Mouse (Mus musculus) urinary bladder, adult 18-20 months (tissue): ENCODE measurements around the gene Cyp2d40.
A peak's percentile ranks its signal among the peaks of the same experiment; 100 is the strongest.
"Not testable (repeated sequence)": the region's sequence is repeated elsewhere in the genome, so short reads cannot be mapped to it uniquely, and the experiment has no call there.

ENCODE experiments used
- DNase-seq, 2 experiments: peaks; one replicate each; pipeline ENCODE4 v3.0.0; 2022; ENCODE audit warnings: low spot score in 2 of 2, mixed read lengths in 2 of 2

The Cyp2d40 gene

DNA sequence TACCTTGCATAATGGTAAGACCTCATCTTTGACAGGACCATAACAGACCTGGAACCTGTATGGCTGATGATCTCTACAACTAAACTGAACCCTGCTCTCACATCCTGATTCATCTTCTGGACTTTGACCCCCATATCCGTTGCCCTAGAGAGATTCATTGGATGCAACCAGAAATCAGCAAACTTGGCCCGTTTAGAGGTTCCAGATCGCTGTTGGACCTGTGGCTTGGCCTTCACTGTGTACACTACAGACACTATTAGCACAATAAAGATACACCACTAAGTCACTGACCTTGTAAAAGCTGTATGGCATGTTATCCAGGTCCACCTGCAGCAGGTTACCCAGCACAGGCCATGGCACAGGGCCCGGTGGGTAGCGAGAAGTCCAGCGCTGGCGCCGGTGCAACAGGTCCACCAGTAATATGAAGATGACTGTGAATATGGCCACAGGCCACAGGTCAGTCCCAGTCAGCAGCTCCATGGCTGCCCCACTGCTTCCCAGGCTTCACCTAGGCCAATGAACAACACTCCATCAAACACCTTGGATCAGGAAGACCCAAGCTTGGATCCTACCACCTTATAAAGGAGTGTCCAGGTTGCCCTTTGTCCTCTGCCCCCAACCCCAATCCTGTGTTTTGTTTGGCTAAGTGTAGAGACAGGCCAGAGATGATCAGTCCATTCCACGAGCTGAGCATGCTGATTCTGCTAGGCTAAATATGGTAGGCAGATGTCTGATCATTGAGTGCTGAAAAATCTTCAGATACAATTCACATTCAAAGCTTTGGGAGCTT, at the start of gene Cyp2d40:
Cyp2d40 (minus strand) TSS at position 553 of the 790 bp plus-strand sequence.
- DNase-seq, result no peak

DNA sequence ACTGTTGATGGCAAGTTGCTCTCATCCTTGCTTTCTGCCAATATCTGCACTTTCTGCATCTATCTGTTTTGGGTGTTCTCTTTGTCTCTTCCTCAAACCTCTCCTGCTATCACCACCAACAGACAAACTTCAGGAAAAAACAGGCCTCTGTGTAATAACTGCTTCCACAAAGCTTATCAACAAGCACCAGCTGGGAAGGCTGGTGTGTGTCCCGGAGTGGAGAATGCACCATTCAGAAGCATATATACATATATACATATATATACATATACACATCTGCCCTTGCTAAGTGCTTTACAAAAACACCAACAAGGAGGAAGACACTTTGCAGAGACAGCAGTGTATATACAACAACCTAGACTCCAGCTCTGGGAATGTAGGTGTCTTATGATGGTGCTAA, 46.6 kb upstream of the Cyp2d40 start:
- DNase-seq, result no peak

DNA sequence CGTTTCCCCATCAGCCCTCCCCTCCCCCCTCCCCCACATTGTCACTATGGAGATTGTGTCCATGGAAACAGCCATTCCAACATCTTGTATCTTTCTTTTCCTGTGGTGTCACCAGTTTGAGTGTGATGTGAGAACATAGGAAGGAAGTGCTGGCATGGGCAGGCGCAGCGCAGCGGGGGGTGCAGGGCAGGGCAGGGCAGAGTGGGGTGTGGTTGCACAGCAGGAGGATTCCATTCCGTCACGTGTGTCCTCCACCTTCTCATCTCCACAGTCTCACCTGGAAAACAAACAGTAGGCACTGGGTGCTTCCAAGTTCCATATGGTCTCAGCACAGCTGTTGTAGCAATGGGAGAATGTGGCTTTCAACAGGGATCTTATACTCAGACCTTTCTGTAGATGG, 45.5 kb upstream of the Cyp2d40 start:
- no peak for DNase-seq

DNA sequence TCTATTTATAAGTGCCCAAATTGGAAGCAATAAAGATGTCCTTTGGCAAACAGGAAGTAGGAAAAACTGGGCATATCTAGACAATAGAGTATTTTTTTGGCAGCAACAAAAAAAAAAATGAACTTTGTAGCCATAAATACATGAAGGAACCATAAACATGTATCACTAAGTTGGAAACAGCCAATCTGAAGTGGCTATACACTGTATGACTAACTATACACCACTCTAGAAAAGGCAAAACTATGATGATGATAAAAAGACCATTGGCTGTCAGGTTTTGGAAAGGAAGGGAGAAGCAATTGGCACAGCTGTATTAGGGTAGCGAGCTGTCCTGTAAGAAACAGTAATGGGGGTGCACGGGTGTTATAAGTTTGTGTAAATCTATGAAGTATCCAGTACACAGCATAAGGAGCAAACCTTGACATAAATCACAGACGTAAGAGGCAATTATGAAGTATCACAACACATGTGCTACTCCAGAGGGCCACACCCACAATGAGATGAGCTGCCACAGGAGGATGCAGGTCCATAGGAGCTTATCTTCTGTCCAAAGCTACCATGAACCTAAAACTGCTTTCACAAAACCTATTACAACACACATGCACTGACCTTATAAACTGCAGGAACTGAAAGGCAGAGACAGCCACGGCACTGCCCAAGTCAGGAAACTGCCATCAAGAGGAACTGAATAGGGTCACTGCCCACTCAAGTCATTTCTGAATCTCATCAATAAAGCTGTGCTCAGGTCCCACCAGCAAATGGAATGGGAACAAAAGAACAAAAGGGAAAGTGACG, 43.2 kb upstream of the Cyp2d40 start:
- no peak for DNase-seq

DNA sequence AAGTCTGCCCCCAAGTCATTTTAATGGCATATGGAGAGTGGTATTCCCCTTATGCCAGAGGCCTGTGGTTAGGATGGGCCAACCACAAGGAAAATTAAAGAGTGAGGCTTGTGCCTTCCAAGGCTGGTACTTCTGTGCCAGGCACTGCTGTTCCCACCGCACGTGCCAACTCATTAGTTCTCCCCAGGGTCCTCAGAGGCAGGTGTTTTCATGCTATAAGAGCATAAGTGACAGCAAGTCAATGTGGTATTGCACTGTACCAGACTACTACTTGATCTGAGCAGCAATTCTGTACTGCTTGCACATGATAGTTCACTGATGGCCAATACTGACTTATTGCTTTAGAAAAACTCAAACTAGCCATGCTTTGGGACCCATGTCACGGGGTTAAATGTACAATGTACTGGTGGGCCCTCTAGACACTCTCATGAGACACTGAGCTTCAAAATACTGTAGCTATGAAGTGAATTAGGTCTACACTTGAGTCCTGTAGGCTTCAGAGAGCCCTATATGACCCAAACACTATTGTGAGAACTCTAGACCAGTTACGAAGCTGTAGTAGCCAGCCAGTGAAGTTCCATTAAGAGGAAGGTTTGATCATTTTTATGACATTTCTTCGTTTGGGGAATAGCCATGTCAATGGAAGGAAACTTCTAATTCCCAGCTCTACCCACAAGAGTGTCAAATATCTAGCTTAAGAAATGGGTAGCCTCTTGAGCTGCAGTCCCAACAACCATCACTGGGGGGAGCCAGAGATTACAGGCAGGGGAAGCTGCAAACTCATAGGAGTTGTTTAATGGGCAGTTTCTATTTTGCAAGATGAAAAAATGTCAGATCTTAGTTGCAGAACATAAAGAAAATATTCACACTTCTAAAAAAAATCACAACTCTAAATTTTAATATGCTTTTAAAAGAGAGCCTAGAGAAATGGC, 41.0 kb upstream of the Cyp2d40 start:
- DNase-seq, result peak; percentile 31 to 82

DNA sequence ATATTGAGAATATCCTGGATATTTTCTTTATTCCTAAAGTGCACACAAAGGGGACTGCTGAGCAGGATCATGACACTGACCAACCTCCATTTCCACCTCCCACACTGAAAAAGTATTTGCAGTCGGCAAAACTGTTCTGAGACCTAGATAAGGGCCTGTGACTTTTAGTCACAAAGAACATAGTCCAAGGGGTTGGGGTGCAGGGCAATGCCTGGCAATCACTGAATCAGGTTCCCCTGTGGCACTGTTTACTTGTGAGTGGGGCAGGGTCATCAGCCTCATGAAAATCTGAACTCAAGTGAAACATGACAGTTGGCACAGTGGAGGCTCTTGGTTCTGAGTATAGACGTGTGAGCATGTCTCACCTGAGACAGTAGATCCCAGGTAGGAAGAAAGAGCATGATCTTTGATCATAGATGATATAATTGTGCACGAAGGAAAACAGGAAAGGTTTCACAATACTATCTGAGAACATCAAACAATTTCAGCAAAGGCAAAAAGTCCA, 32.0 kb upstream of the Cyp2d40 start:
- DNase-seq, result no peak

DNA sequence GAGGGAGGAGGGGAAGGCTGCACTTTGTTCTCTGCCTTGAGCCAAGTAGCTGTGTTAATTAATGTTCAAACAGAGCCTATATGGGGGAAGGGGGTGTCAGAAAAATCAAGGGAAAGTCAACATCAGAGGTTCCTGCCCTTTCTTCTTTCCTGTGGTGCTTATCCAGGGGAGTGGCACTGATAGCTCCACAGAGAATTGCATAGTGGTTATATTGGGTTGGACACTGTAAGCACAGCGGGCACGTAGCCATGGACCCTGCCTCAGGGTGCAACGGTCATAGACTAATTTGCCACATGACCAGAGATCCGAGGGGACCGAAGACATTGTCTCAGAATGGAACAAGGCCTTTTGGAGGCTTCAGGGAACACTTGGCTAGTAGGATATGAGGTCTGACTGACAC, 30.3 kb upstream of the Cyp2d40 start, which contains the start of gene Cyp2d26:
Cyp2d26 (minus strand) TSS at position 18 of the 400 bp plus-strand sequence.
- DNase-seq, result no peak

DNA sequence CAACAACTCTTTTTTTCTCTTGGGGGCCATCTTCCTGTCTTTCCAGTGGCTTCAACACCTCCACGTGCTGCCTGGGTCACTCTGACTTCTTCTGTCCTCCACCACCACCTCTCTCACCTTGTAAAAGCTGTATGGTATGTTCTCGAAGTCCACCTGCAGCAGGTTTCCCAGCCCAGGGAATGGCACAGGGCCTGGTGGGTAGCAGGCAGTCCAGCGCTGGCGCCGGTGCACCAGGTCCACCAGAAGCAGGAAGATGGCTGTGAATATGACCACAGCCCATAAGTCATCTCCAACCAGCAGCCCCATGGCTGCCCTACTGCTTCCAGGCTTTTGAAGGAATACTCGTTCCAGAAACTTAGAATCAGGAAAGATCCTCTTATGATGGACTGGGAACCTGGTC, 29.9 kb upstream of the Cyp2d40 start:
- no peak for DNase-seq

DNA sequence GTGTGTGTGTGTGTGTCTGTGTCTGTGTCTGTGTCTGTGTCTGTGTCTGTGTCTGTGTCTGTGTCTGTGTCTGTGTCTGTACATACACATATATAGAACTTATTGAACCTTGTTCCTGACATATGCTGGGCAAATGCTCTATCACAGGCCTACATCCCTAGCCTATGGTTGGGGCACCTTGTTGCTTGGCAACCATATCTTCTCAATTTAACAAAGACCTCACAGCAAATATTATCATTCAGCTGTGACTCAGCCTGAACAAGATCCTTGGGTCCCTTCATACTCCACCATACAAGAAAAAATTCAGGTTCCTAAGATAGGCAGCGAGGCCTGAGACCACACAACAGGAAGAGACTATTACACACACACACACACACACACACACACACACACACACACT, 29.5 kb upstream of the Cyp2d40 start:
- no peak for DNase-seq

DNA sequence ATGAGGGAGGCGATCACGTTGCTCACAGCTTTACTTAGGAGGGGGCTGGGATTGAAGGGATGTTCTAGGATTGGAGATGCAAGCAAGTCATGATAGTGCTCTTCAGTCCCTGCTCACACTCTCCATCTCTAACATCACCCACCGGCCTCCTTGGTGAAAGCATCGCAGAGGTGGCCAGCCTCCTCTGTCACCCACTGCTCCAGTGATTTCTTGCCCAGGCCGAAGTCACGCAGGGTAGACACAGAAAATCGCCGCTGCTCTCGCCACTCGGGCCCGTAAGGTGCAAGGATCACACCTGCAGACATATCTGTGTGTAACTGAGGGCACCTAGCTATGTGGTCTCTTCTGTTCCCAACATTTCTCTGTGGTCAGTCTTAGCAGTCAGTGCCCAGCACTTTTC, 28.6 kb upstream of the Cyp2d40 start:
- DNase-seq, result no peak

DNA sequence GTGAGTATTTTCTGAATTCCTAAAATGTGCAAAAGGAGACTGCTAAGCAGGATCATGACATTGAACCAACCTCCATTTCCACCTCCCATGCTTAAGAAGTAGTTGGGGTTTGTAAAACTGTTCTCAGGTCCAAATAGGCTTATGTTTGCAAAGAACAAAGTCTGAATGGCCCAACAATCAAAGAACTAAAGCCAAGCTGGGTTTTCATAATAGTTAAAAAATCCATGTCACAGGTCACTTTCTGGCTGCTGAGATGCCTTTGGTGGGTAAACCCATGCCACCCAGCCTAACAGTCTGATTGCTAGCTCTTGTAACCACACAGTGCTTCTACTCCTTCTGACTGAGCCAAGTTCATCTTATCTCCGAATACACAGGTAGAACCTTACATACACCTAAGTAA, 20.6 kb upstream of the Cyp2d40 start:
- no peak for DNase-seq

DNA sequence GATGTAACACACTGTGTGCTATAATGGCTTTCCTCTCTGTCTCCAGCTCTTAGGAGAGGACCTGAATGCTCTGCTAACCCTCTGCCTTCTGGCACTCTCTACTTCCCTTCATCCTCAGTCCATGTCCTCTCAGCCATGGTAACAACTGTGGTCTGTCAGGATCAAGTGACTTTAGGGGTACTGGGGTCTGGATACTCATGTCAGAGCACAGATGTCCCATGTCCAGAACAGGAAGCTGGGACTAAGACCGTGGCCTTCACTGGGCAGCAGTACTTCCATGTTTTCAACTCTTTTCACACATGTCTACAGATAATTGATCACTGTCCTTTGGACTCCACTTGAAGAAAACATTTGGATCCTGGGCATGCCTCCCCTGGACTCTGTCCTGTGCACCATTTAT, 19.8 kb upstream of the Cyp2d40 start:
- no peak for DNase-seq

DNA sequence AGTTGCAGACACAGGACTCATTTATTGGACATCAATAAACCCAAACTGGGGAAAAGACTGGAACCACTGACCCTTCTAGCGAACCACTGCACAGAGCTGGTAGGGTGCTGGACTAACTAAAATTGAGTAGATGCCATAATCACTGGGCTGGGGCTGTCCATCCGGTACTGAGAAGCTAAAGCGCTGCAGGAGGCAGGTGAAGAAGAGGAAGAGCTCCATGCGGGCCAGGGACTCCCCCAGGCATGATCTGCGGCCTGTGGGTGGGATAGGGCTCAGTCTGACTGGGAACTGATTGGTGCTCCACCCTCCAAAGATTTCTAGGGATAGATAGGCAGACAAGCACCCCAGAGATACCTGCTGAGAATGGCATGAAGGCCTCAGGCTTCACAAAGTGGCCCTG, 13.9 kb upstream of the Cyp2d40 start:
- not testable (repeated sequence) for DNase-seq

DNA sequence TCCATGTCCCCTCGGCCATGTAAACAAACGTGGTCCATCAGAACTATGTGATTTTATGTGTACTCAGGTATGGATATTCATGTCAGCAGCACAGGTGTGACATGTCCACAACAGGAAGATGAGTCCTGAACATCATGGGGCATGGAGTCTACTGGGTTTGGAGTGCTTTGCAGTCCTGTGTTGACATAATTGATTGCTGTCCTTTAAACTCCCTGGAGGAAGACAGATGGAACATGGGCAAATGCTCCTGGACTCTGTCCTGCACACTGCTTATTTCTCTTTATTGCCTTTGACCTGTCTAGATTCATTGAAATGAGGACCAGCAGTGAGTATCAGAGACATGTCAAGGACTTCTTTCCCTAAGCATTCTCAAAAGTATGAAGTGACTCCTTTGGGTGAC, 2.0 kb upstream of the Cyp2d40 start:
- DNase-seq, result no peak

DNA sequence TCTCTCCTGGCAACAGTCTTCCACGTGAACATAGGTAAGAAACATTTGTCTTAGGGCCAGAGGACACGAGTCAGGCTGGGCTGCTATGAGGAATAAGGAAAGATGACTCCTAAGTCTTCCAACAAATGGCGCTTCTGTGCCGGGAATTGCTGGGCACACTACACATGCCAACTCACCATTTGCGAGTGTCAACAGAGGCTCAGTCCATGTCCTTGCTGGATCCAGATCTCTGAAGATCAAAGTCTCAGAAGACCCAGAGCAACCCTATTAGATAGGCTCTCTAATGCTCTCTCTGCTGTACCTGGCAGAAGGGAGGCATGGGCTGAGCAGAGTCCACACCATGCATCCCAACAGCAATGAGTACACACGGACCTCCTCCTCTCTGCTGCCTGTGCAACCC, 898 bp upstream of the Cyp2d40 start:
- no peak for DNase-seq

DNA sequence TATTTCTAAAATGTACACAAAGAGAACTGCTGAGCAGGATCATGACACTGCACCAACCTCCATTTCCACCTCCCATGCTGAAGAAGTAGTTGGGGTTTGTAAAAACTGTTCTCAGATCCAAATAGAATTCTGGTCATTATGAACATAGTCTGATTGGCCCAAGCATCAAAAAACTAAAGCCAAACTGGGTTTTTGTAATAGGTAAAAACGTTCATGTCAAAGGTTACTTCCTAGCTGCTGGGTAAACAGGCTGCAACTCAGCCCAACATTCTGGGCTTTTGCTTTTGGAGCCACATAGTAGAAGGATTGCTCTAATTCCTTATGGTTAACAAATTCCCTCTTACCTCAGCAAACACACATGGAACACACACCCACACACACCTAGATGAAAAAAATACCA, 15.8 kb downstream of the Cyp2d40 start:
- no peak for DNase-seq

DNA sequence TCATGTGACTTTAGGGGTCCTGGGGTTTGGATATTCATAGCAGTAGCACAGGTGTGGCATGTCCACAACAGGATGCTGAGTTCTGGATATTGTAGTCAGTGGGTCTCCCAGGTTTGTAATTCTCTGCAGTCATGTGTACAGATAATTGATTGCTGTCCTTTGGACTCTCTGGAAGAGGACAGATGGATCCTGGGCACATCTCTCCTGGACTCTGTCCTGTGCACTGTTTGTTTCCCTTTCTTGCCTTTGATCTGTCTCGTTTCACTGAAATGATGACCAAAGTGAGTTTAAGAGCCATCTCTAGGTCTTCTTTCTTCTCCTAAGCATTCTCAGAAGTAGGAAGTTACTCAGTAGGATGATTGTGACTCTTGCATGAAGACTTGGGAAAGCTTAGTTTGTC, 16.5 kb downstream of the Cyp2d40 start:
- no peak for DNase-seq

DNA sequence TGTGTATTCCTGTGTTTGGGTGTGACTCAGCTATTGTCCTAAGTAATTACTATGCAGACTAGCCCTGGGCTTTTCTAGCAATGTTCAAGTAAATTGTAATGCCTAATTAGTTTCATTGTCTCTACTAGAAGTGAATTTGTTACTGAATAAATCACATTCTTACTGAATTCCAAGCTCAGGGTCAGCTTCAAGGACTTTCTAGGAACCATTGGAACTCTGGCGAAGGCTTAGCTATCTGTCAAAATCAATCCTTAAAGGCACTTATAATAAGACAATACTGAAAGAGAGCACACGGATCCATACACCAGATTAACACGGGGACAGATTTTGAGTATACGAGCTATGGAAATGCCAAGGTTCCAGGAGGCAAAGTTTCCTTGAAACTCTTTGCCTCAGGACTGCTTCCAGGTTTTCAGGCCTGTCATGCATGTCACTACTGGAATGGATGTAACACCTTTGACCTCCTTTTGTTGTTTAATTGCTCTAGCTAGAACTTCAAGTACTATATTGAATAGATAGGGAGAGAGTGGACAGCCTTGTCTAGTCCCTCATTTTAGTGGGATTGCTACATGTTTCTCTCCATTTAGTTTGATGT, 30.6 kb downstream of the Cyp2d40 start:
- not testable (repeated sequence) for DNase-seq
